Mouse (Mus musculus) CD8-positive naive resting alpha-beta T cell, adult 2 months (primary cell): Measurements from ENCODE around the gene a.

Source experiments
- DNase-seq, 2 experiments: peaks; one replicate each; pipeline ENCODE4 v3.0.0; 2022; ENCODE audit warnings: low read depth in 2 of 2, low spot score in 2 of 2

Gene a

GRCm38 (mm10) chr2:155086328-155086727 is 295.1 kb downstream of the a start:
- DNase-seq, result no peak

GRCm38 (mm10) chr2:155088264-155088663 is 297.1 kb downstream of the a start:
- no peak for DNase-seq

GRCm38 (mm10) chr2:155090909-155091742 is 299.9 kb downstream of the a start:
- DNase-seq, result no peak

GRCm38 (mm10) chr2:155091743-155092075 is 300.5 kb downstream of the a start:
- no peak for DNase-seq

GRCm38 (mm10) chr2:155093418-155093817 is 302.2 kb downstream of the a start:
- no peak for DNase-seq

GRCm38 (mm10) chr2:155098720-155099380 is 307.6 kb downstream of the a start:
- no peak for DNase-seq

GRCm38 (mm10) chr2:155099421-155099820 is 308.2 kb downstream of the a start:
- no peak for DNase-seq

GRCm38 (mm10) chr2:155099994-155100795 is 309.0 kb downstream of the a start:
- no peak for DNase-seq
